In genomic region chr7:143829504-143830331, GRCm38 (mm10) we compare ENCODE assay signal across 8 mouse cellular contexts. TPM values are rescaled to one million over a fixed set of nuclear protein-coding genes. Genes with fewer than 3 reads are reported as not detected.
DNase-seq lines count a peak whose midpoint lies in the region; ATAC-seq lines count a peak whose summit lies in the region.

No protein-coding gene starts in this region.

- peak overlapping the region; percentile 85 for H3K4me2 ChIP-seq in hindbrain, embryonic 11.5 days (replicated peaks; ENCODE audit: low read depth, low read length)

- DNase-seq in MEL-GATA-1-ER (ENCODE audit: extremely low read depth, low read depth): peak; percentile 95
- DNase-seq in cerebellum, adult 8-10 months: peak; percentile 91
- DNase-seq in hindbrain, embryonic 11.5 days (ENCODE audit: low spot score): peak; percentile 95
- DNase-seq in layer of hippocampus, postnatal 10 days (ENCODE audit: low spot score in 2 of 2): peak; percentile 93 to 95
- peak; percentile 98 for DNase-seq in lung, postnatal 10 days
- DNase-seq in ovary, postnatal 36 days (ENCODE audit: low spot score): peak; percentile 91
- peak; percentile 95 for DNase-seq in thymus, postnatal 25 days

- under 1% methylated on average over 37 of the region's 37 CpGs for WGBS in hindbrain, embryonic 11.5 days

- H3K27ac ChIP-seq in hindbrain, embryonic 11.5 days (ENCODE audit: low read depth, low read length): peak overlapping the region; percentile 70

- ATAC-seq in frontal cortex, adult (ENCODE audit: low TSS enrichment): peak; percentile 97
- ATAC-seq in hindbrain, embryonic 11.5 days (ENCODE audit: low FRiP score): peak; percentile 96

- no peaks in the 10 kb centered on the region for H3K36me3 ChIP-seq in hindbrain, embryonic 11.5 days (ENCODE audit: control insufficient read depth, insufficient read depth, low read length)

- no peaks in the 10 kb centered on the region for H3K27me3 ChIP-seq in hindbrain, embryonic 11.5 days (ENCODE audit: control insufficient read depth, insufficient read depth, low read length)

- H3K9ac ChIP-seq in hindbrain, embryonic 11.5 days (ENCODE audit: low read depth, low read length): peak overlapping the region; percentile 85

- no peaks in the 10 kb centered on the region for H3K4me1 ChIP-seq in hindbrain, embryonic 11.5 days (replicated peaks; ENCODE audit: control insufficient read depth, insufficient read depth, low read length)

- peak overlapping the region; percentile 58 for H3K4me3 ChIP-seq in hindbrain, embryonic 11.5 days (ENCODE audit: low read depth, low read length)

- H3K9me3 ChIP-seq in hindbrain, embryonic 11.5 days (ENCODE audit: control insufficient read depth, low read length): no peaks in the 10 kb centered on the region

RNA-seq across cellular contexts. Expression of gene Dhcr7, which starts 6.8 kb away (rescaled TPM):
- polyA plus RNA-seq in hindbrain, embryonic 11.5 days (2014; fragmentation: Nextera tagmentation; extraction: Ambion mirVana): 85.7 and 88.4 TPM in 2 replicates
- total RNA-seq in layer of hippocampus, postnatal 10 days (2021): 10 to 100 TPM; 80.0 to 85.0 TPM

RNA-seq across cellular contexts. Expression of gene Nadsyn1, which starts 7.1 kb away (rescaled TPM):
- polyA plus RNA-seq in hindbrain, embryonic 11.5 days (2014; fragmentation: Nextera tagmentation; extraction: Ambion mirVana): 6.0 and 8.8 TPM in 2 replicates
- total RNA-seq in layer of hippocampus, postnatal 10 days (2021): 1 to 10 TPM; 6.1 to 6.4 TPM

RNA-seq across cellular contexts. Expression of gene Gm498, which starts 36.9 kb away (rescaled TPM):
- not detected in 2 replicates for polyA plus RNA-seq in hindbrain, embryonic 11.5 days (2014; fragmentation: Nextera tagmentation; extraction: Ambion mirVana)
- not detected for total RNA-seq in layer of hippocampus, postnatal 10 days (2021)

RNA-seq across cellular contexts. Expression of gene Mrgpre, which starts 45.4 kb away (rescaled TPM):
- polyA plus RNA-seq in hindbrain, embryonic 11.5 days (2014; fragmentation: Nextera tagmentation; extraction: Ambion mirVana): 3.0 and 3.2 TPM in 2 replicates
- 1 to 10 TPM; 9.1 to 9.4 TPM for total RNA-seq in layer of hippocampus, postnatal 10 days (2021)

Comparison
In these comparisons a context has a peak if more than half of its experiments do, and no peak if none do; other contexts are left out.
1. Peak in every context shown above with its lines: DNase-seq, ATAC-seq, H3K4me3 ChIP-seq and H3K27ac ChIP-seq.